Mouse (Mus musculus): ENCODE measurements around the gene Zfp78.
"Not testable (repeated sequence)": the region's sequence is repeated elsewhere in the genome, so short reads cannot be mapped to it uniquely, and the experiment has no call there.

The Zfp78 gene

GRCm38 (mm10) chr7:6363047-6363488, at the start of gene Zfp78:
TSS of gene Zfp78 (plus strand) at chr7:6363280.
- no peak for DNase-seq (ENCODE audit: inconsistent age in 2 of 2, low spot score in 1 of 2)

- DNase-seq (ENCODE audit: inconsistent age in 2 of 2, low spot score in 1 of 2) = no peak
Observed at GRCm38 (mm10) chr7:6330458-6331232, 32.4 kb upstream of the Zfp78 start.

GRCm38 (mm10) chr7:6331233-6331956, 31.7 kb upstream of the Zfp78 start, which contains the start of gene Zfp583:
TSS of gene Zfp583 (minus strand) at chr7:6331285.
- peak; percentile 88 to 96 for DNase-seq (ENCODE audit: inconsistent age in 2 of 2, low spot score in 1 of 2)

- no peak for DNase-seq (ENCODE audit: inconsistent age in 2 of 2, low spot score in 1 of 2)
Observed at GRCm38 (mm10) chr7:6339865-6340264, 23.2 kb upstream of the Zfp78 start.

GRCm38 (mm10) chr7:6343501-6344071, 19.5 kb upstream of the Zfp78 start, which contains the start of gene Gm3854:
TSS of gene Gm3854 (plus strand) at chr7:6343759.
- peak; percentile 68 to 90 for DNase-seq (ENCODE audit: inconsistent age in 2 of 2, low spot score in 1 of 2)

- no peak for DNase-seq (ENCODE audit: inconsistent age in 2 of 2, low spot score in 1 of 2)
Observed at GRCm38 (mm10) chr7:6344124-6344523, 19.0 kb upstream of the Zfp78 start.

GRCm38 (mm10) chr7:6358121-6358520, 5.0 kb upstream of the Zfp78 start:
- no peak for DNase-seq (ENCODE audit: inconsistent age in 2 of 2, low spot score in 1 of 2)

- peak in 1 of 2 experiments; percentile 74 for DNase-seq (ENCODE audit: inconsistent age in 2 of 2, low spot score in 1 of 2)
Observed at GRCm38 (mm10) chr7:6358937-6359590, 4.0 kb upstream of the Zfp78 start.

GRCm38 (mm10) chr7:6360477-6361060, 2.5 kb upstream of the Zfp78 start:
- no peak for DNase-seq (ENCODE audit: inconsistent age in 2 of 2, low spot score in 1 of 2)

GRCm38 (mm10) chr7:6361756-6362155, 1.3 kb upstream of the Zfp78 start:
- DNase-seq (ENCODE audit: inconsistent age in 2 of 2, low spot score in 1 of 2) = no peak

- peak; percentile 99 to 100 for DNase-seq (ENCODE audit: inconsistent age in 2 of 2, low spot score in 1 of 2)
Observed at GRCm38 (mm10) chr7:6362268-6363046, 623 bp upstream of the Zfp78 start.

- no peak for DNase-seq (ENCODE audit: inconsistent age in 2 of 2, low spot score in 1 of 2)
Observed at GRCm38 (mm10) chr7:6364761-6365160, 1.7 kb downstream of the Zfp78 start.

- DNase-seq (ENCODE audit: inconsistent age in 2 of 2, low spot score in 1 of 2) = no peak
Observed at GRCm38 (mm10) chr7:6367185-6367584, 4.1 kb downstream of the Zfp78 start.

- not testable (repeated sequence) for DNase-seq (ENCODE audit: inconsistent age in 2 of 2, low spot score in 1 of 2)
Observed at GRCm38 (mm10) chr7:6368146-6368545, 5.1 kb downstream of the Zfp78 start.

- no peak for DNase-seq (ENCODE audit: inconsistent age in 2 of 2, low spot score in 1 of 2)
Observed at GRCm38 (mm10) chr7:6369460-6369859, 6.4 kb downstream of the Zfp78 start.

GRCm38 (mm10) chr7:6372993-6373392, 9.9 kb downstream of the Zfp78 start:
- DNase-seq (ENCODE audit: inconsistent age in 2 of 2, low spot score in 1 of 2) = no peak

- no peak for DNase-seq (ENCODE audit: inconsistent age in 2 of 2, low spot score in 1 of 2)
Observed at GRCm38 (mm10) chr7:6378441-6378840, 15.4 kb downstream of the Zfp78 start.

GRCm38 (mm10) chr7:6381431-6381830, 18.4 kb downstream of the Zfp78 start:
- no peak for DNase-seq (ENCODE audit: inconsistent age in 2 of 2, low spot score in 1 of 2)

GRCm38 (mm10) chr7:6383044-6383455, 20.0 kb downstream of the Zfp78 start, which contains the start of gene Zfp28:
TSS of gene Zfp28 (plus strand) at chr7:6383295.
- DNase-seq (ENCODE audit: inconsistent age in 2 of 2, low spot score in 1 of 2) = peak; percentile 95 to 99

- no peak for DNase-seq (ENCODE audit: inconsistent age in 2 of 2, low spot score in 1 of 2)
Observed at GRCm38 (mm10) chr7:6384011-6384410, 20.9 kb downstream of the Zfp78 start.

All from adrenal gland, adult (tissue).